Mouse (Mus musculus) liver, postnatal 0 days (tissue): ENCODE results near the gene Col4a1.

Experiments used
- CTCF ChIP-seq: sonication (generic); IDR thresholded peaks from 2 replicates; pipeline ENCODE4 v1.5.1; 2016; ENCODE audit warnings: antibody characterized with exemption, low read depth
- EP300 ChIP-seq: IDR thresholded peaks from 2 replicates; pipeline ENCODE4 v1.6.1; 2016; ENCODE audit warnings: antibody characterized with exemption, low read depth, mild to moderate bottlenecking

DNA sequence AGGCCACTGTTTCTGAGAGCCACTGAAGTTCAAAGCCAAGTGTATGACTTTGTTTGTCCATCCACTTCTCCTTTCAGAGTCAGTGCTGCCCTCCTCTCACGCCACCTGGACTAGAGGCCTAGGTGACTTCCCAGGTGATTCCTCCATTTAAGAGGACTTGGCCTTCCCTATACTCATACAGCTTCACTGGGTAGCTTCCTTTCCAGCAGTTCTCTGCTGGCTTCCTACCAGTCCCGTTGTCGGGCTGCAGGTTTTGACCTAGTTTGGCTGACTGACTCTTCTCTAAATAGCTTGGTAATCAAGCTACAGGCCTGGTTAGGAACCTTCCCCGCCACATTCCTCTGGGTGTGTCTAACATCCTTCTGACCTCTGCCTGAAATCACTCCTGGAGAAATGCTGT is 18.9 kb upstream of the Col4a1 start:
- TF ChIP-seq CTCF = no peak
- no peak for TF ChIP-seq EP300
